Mouse (Mus musculus) cerebellum, adult 8-10 months (tissue): Measurements from ENCODE around the gene Cd68.
A peak's percentile ranks its signal among the peaks of the same experiment; 100 is the strongest.
"Not testable (repeated sequence)": the region's sequence is repeated elsewhere in the genome, so short reads cannot be mapped to it uniquely, and the experiment has no call there.

Experiments
- DNase-seq: peaks from one replicate; pipeline ENCODE4 v3.0.0; 2022

Gene Cd68

DNA sequence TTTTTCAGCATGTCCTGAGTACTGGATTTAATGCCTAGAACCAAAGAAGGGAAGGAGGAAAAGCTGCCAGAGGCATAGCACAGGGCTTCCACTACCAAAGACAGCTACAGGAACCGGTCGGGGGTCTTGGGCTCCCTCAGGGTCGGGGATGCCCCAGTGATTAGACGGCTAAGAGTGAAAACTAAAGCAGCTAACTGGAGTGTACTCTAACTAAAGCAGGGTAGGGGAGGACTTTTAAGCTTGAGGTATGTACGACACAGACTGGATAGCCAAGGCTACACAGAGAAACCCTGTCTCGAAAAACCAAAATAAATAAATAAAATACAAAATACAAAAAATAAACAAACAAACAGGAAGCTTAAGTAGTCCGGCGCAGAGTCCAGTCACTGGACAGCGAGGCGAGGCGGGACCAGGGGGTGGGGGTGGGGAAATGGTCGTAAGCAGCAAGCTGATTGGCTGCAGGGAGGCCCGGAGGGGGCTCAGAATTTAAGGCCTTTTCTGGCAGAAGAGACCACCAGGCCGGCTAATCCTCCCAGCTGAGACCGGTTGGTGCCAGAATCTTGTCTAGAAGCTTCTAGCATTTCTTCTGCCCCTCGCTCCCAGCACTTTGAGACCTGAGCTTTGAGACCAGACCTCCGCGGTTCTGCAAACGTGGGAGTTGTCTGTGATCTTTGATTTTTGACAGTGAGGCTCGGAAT lies 44.2 kb downstream of the Cd68 start, which contains the start of gene Sat2:
Gene Sat2, plus strand, starts transcription at position 454 of the 698 bp plus-strand sequence.
- DNase-seq: peak; percentile 54

DNA sequence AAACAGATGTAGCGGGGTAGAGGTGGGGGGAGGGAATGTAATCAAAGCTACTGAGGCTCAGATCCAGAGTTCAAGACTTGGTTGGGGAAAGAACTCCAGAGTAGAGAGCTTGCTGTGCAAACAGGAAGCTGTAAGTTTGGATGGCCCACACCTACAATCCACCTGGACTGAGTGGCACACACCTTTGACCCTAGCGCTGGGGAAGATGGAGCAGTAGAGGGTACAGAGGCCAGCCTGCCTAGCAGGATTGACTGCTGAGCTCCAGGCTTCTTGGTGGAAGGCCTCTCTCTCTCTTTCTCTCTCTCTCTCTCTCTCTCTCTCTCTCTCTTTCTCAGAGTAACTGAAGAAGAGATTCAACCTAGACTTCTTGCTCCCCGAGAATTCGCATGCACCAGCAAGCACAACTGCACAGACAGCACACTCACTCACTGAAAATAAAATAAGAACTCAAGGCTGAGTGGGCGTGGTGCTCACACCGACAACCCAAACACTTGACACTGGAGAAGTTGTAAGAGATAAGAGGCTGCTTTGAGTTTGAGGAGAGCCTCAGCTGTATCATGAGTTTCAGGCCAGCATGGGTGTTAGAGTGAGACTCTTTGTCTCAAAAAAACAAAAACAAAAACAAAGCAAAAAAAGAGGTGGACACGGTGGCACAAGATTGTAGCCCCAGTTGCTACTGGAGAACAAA lies 45.4 kb downstream of the Cd68 start:
- DNase-seq: no peak

DNA sequence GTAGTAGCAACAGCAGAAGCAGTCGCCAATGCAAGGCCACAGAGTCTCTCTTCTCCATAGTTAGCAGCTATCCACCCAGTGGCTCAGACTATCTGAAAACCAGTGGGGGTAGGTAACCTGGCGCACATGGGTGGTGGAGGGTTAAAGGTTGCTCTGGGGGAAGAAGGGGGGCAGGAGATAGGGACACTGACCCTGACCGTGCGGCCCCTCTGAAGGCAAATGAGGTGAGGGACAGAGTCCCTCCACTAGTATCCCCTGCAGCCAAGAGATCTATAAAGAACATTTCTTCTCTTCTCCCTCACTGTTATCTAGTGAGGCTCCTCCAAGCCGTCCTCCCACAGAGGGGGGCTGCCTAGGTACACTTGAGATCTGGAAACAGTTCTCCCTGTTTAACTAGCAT lies 48.1 kb downstream of the Cd68 start, which contains the start of gene Shbg:
Gene Shbg, minus strand, starts transcription at position 101 of the 400 bp plus-strand sequence.
- DNase-seq: no peak

GRCm38 (mm10) chr11:69616781-69617180 lies 49.2 kb downstream of the Cd68 start:
- DNase-seq: no peak

GRCm38 (mm10) chr11:69614257-69614588 lies 51.7 kb downstream of the Cd68 start:
- DNase-seq: not testable (repeated sequence)
